Mouse (Mus musculus): ENCODE measurements around the gene Scaper. TPM values are rescaled to one million over a fixed set of nuclear protein-coding genes. Genes with fewer than 3 reads are reported as not detected.

Scaper gene
- total and polyA plus RNA-seq, 3 experiments: 4.2 to 5.2 (median 4.5) TPM

- Histone ChIP-seq H3K79me2 (replicated peaks; ENCODE audit: control insufficient read depth, extremely low read depth, insufficient read depth, poor library complexity, severe bottlenecking) (no peaks in the 10 kb centered on the region), H3K9ac (ENCODE audit: insufficient read depth, low read depth) (no peak overlapping the region), H3K36me3 (replicated peaks in 1 of 2; ENCODE audit: control insufficient read depth in 1 of 2, insufficient read depth in 1 of 2, low read length in 1 of 2) (no peaks in the 10 kb centered on the region), H3K27ac (ENCODE audit: insufficient read depth, low read depth) (no peak overlapping the region), H3K27me3 (replicated peaks) (no peaks in the 10 kb centered on the region), H3K4me1 (ENCODE audit: control insufficient read depth in 1 of 2, insufficient read depth in 2 of 2) (no peaks in the 10 kb centered on the region), H3K4me3 (replicated peaks in 1 of 3; ENCODE audit: low read depth in 2 of 3, low read length in 2 of 3, poor library complexity in 1 of 3) (no peak overlapping the region), H3K4me2 (ENCODE audit: insufficient read depth, low read depth, poor library complexity, severe bottlenecking) (no peak overlapping the region), H3K9me3 (replicated peaks; ENCODE audit: low read length) (no peaks in the 10 kb centered on the region)
- TF ChIP-seq NRF1 (IDR thresholded peaks at IDR 0.05; ENCODE audit: low read depth, low read length) (no peak), HCFC1 (IDR thresholded peaks at IDR 0.05; ENCODE audit: low read depth, low read length) (no peak), CTCF (conservative IDR thresholded peaks at IDR 0.05 in 1 of 2, IDR thresholded peaks at IDR 0.05 in 1 of 2; ENCODE audit: low read depth in 2 of 2, low read length in 2 of 2) (no peak), TCF12 (IDR thresholded peaks at IDR 0.05; ENCODE audit: low read depth, low read length) (no peak), ELF1 (IDR thresholded peaks at IDR 0.05; ENCODE audit: low read depth, low read length) (no peak), MAFK (IDR thresholded peaks at IDR 0.05; ENCODE audit: insufficient replicate concordance, low read length) (no peak)
- in situ Hi-C loops (cut with MboI; ENCODE audit: low pct_ligation_motif_present, low pct_unique_long_range_greater_than_20kb, low sequenced_read_pairs): no loop called here
- dilution Hi-C loops (cut with MboI; ENCODE audit: extremely low pct_ligation_motif_present, extremely low pct_unique_long_range_greater_than_20kb, low sequenced_read_pairs): no loop called here
- DNase-seq (ENCODE audit: extremely low read depth): no peak
These were observed 339.3 kb downstream of the Scaper start for GRCm38 (mm10) chr9:55598594-55598993.

- no peak for DNase-seq (ENCODE audit: extremely low read depth)
- no peak overlapping the region for H3K9ac ChIP-seq (ENCODE audit: insufficient read depth, low read depth)
- H3K9me3 ChIP-seq (replicated peaks; ENCODE audit: low read length): no peaks in the 10 kb centered on the region
- no peaks in the 10 kb centered on the region for H3K36me3 ChIP-seq (replicated peaks in 1 of 2; ENCODE audit: control insufficient read depth in 1 of 2, insufficient read depth in 1 of 2, low read length in 1 of 2)
- H3K4me3 ChIP-seq (replicated peaks in 1 of 3; ENCODE audit: low read depth in 2 of 3, low read length in 2 of 3, poor library complexity in 1 of 3): no peak overlapping the region
- H3K27me3 ChIP-seq (replicated peaks): no peaks in the 10 kb centered on the region
- no peak for TF ChIP-seq RCOR1 (conservative IDR thresholded peaks at IDR 0.05; ENCODE audit: low read depth, low read length)
- TF ChIP-seq POLR2A (IDR thresholded peaks at IDR 0.05; ENCODE audit: low read depth, low read length): no peak
- TF ChIP-seq ZC3H11A (IDR thresholded peaks at IDR 0.05; ENCODE audit: low read depth, low read length): no peak
- TF ChIP-seq ZNF384 (IDR thresholded peaks at IDR 0.05; ENCODE audit: low read depth, low read length): no peak
- no peak for TF ChIP-seq KAT2A (IDR thresholded peaks at IDR 0.05; ENCODE audit: insufficient replicate concordance, low read length)
- TF ChIP-seq MYC (IDR thresholded peaks at IDR 0.05; ENCODE audit: low read depth, low read length): no peak
- no peak for TF ChIP-seq BHLHE40 (IDR thresholded peaks at IDR 0.05; ENCODE audit: low read depth, low read length)
- no peak for TF ChIP-seq MEF2A (IDR thresholded peaks at IDR 0.05; ENCODE audit: borderline replicate concordance, low read depth, low read length)
- TF ChIP-seq CHD2 (IDR thresholded peaks at IDR 0.05; ENCODE audit: low read length): no peak
- TF ChIP-seq TCF12 (IDR thresholded peaks at IDR 0.05; ENCODE audit: low read depth, low read length): no peak
- no peak for TF ChIP-seq EP300 (IDR thresholded peaks at IDR 0.05; ENCODE audit: low read length)
- no peak for TF ChIP-seq RAD21 (IDR thresholded peaks at IDR 0.05; ENCODE audit: low read depth, low read length)
- TF ChIP-seq UBTF (IDR thresholded peaks at IDR 0.05; ENCODE audit: low read depth, low read length): no peak
- TF ChIP-seq ETS1 (conservative IDR thresholded peaks at IDR 0.05; ENCODE audit: low read depth, low read length): no peak
- TF ChIP-seq JUND (conservative IDR thresholded peaks at IDR 0.05; ENCODE audit: low read depth, low read length): no peak
- TF ChIP-seq SMC3 (IDR thresholded peaks at IDR 0.05; ENCODE audit: low read depth, low read length): no peak
- no peak for TF ChIP-seq HCFC1 (IDR thresholded peaks at IDR 0.05; ENCODE audit: low read depth, low read length)
- TF ChIP-seq GABPA (IDR thresholded peaks at IDR 0.05; ENCODE audit: insufficient replicate concordance, low read depth, low read length): no peak
- H3K4me1 ChIP-seq (ENCODE audit: control insufficient read depth in 1 of 2, insufficient read depth in 2 of 2): peaks cover 0 to 6% of the 10 kb centered on the region in 2 experiments; a peak in 1 of 4 replicates
- dilution Hi-C loops (cut with MboI; ENCODE audit: extremely low pct_ligation_motif_present, extremely low pct_unique_long_range_greater_than_20kb, low sequenced_read_pairs): no loop called here
- in situ Hi-C loops (cut with MboI; ENCODE audit: low pct_ligation_motif_present, low pct_unique_long_range_greater_than_20kb, low sequenced_read_pairs): no loop called here
- H3K27ac ChIP-seq (ENCODE audit: insufficient read depth, low read depth): no peak overlapping the region
- H3K4me2 ChIP-seq (ENCODE audit: insufficient read depth, low read depth, poor library complexity, severe bottlenecking): no peak overlapping the region
- no peaks in the 10 kb centered on the region for H3K79me2 ChIP-seq (replicated peaks; ENCODE audit: control insufficient read depth, extremely low read depth, insufficient read depth, poor library complexity, severe bottlenecking)
These were observed 351.8 kb downstream of the Scaper start for GRCm38 (mm10) chr9:55586141-55586540.
